10 mouse cellular contexts compared by ENCODE assay signal in the genomic region with DNA sequence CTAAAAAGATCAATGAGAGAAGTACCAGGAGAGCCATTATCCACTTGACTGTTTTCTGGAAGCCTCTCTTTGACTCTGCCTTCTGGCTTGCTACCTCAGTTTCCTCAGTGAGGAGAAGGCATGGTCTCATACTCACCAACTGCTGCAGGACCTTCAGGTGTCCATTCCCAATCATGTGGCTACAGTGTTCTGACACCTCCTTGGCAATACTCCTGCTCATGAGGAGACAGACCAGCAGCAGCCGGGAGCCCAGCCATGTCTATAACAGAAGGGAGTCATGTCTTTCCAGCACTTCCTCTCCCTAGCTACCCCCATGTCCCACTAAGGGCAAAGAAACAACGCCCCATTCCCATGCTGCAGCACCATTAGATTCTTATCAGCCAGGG.
"Had no signal": no experiment of that assay in that cellular context is flagged by ENCODE, and none has a peak within 500 bp of the region (broad histone marks: within the 10 kb centered on the region; RNA-seq: fewer than 3 reads in every experiment).

No protein-coding gene starts in this region.

- DNase-seq: kidney, postnatal 14 days; layer of hippocampus, adult 9-11 months; layer of hippocampus, postnatal 36 days; lung, embryonic 14.5 days; lung, postnatal 10 days; right cerebral cortex, postnatal 14 days; thymus, postnatal 36 days had no signal

- H3K4me3 ChIP-seq: limb, embryonic 15.5 days; liver, embryonic 12.5 days; midbrain, embryonic 12.5 days had no signal

- H3K27ac ChIP-seq: limb, embryonic 15.5 days; liver, embryonic 12.5 days; midbrain, embryonic 12.5 days had no signal
